Mouse (Mus musculus): ENCODE results near the gene Bcl2l11.
"Not testable (repeated sequence)": the region's sequence is repeated elsewhere in the genome, so short reads cannot be mapped to it uniquely, and the experiment has no call there.

Gene Bcl2l11

DNA sequence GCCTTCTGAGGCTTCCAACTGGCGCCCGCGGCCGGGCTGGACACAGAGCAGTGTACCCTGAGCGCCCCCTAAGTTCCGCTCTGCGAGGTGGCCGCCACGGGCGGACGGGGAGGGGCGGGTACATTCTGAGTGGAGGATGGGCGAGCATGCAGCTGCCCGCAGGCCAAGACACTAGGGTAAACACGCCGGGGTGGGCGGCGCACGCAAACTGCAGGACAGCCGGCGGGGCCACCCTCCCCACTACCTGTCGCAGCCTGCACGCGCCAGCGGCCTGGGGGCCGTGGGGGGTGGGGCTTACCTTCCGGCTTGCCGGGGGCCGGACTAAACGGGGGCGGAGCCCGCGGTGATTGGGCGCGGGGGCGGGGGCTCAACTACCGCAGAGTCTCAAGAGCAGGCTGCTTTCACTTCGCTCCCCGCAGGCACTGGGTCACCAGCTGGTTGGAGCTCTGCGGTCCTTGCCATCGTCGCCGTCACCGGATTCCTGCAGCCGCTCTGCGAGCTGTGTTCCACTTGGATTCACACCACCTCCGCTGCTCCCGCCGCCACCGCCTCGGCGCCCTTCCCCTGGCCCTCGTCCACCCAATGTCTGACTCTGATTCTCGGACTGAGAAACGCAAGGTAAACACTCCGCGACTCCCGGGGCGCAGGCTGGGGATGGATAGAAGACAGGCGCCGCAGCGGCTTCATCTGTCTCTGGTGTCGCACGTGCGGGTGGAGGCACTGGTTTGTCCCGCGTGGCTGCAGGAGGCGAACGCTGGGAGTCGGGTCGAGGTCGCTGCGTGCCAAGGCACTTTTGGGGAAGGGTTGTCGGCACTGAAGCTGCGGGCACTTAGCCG is at the start of gene Bcl2l11:
Bcl2l11 (plus strand) TSS at position 404 of the 836 bp plus-strand sequence.
- DNase-seq, result peak; percentile 98 to 99

DNA sequence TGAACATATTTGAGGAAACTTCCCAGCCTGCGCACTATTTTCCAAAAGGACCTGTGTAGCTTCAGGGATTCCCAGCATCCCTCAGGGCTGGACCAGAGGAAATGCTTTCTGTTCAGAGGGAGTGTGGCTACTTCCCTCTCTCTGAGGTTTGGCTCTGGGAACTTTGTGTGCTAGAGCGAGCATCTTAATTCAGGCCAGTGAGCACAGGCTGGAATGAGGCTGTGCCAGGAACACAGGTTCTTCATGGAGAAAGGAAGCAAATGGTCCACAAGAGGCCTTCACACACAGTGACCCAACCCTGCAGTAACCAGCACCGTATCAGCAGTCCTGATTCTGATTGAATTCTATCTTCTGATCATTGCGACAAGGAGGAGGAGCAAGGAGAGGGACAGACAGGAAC is 48.9 kb upstream of the Bcl2l11 start:
- no peak for DNase-seq

- peak; percentile 44 to 72 for DNase-seq
Measured at GRCm38 (mm10) chr2:128078859-128079258, 47.0 kb upstream of the Bcl2l11 start.

DNA sequence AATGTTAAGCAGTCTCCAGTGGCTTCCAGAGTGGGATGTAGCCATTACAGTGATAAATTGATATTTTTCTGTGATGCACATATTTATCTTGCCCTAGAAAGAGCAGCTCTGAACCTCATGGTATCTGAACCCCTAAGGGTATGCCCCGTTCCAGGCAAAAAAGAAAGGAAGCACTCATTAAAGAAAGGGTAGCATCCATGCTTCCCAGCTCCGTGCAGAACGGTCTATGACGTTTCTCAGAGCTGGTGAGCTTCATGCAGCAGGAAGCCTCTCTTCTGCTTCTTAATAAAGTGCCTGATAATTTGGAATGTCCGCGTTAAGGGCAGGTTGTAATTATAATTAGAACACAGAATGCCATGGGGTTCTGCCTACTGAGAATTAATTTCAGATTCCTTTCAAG is 46.5 kb upstream of the Bcl2l11 start:
- DNase-seq, result no peak

GRCm38 (mm10) chr2:128083844-128084243 is 42.0 kb upstream of the Bcl2l11 start:
- DNase-seq, result no peak

- DNase-seq, result no peak
Measured at GRCm38 (mm10) chr2:128084607-128085006, 41.2 kb upstream of the Bcl2l11 start.

DNA sequence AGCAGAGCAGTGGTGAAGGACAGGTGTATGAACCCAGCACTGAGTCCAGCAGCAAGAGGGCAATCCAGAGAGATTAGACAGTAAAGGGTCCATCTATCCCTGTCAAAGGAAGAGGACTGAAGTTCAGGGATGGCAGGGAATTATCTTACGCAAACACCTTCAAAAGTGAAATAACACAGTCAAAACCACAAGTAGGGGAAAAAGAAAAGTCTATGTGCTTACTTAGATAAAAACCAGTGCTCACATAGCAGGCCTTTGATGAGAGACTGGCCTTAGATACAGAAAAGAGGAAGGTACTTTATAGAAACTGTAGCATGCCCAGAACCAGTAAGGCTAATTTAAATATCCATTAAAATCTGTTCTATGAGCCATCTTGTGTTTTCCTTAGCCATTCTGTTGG is 40.4 kb upstream of the Bcl2l11 start:
- no peak for DNase-seq

DNA sequence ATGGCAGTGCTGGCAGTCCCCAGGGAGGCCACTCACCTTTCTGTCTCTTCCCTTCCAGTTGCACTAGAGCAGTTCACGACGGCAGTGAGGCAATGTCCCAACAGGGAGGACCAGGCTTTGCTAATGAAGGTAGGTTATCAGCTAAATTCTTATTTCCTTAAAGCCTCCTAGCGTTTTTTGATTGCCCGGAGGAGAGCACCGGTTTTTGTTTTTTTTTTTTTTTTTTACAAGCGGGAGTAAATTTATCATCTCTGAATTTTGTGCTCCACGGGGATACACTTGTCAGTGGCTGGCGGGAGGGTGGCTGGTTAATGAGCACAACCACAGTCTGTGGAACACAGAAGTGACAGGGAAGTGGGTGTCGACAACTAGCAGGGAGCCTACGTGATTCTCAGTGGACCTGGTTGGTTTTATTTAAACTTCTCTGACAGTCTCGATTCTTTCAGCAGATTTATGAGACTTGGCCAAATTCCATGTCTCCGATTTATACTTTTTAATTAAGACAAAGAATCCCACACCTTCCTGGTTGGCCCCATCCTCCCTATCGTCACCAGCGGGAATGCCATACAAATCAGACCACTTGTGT is 39.4 kb upstream of the Bcl2l11 start:
- no peak for DNase-seq

GRCm38 (mm10) chr2:128086996-128087526 is 38.8 kb upstream of the Bcl2l11 start:
- no peak for DNase-seq

- DNase-seq, result no peak
Measured at GRCm38 (mm10) chr2:128087798-128088545, 37.9 kb upstream of the Bcl2l11 start.

DNA sequence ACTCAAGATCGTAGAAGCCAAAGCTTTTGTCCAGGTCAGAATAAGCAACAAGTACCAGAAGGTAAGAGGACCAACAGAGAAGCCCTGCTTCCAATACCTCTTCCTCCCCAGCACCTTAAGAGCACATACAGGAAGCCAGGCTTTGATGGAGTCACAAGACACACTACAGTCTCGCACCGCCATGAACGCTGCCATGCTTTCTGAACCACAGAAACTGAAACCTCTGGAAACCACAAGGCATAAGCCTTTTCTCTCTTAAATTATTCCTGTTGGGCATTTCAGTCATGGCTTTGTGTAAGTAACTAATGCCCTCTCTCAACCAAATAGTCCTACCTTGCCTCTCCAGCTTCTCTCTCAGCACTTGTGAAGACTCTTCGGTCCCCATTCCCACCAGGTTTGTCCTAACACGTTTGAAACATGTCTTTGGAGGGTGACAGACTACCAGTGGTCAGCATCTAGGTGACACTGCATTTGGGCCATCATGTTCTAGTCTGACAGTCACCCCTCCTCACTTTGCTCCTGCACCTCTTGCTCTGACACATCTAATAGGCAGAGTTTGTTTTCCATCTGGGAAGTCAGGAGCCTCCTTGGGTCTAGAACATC is 35.5 kb upstream of the Bcl2l11 start:
- DNase-seq, result no peak

DNA sequence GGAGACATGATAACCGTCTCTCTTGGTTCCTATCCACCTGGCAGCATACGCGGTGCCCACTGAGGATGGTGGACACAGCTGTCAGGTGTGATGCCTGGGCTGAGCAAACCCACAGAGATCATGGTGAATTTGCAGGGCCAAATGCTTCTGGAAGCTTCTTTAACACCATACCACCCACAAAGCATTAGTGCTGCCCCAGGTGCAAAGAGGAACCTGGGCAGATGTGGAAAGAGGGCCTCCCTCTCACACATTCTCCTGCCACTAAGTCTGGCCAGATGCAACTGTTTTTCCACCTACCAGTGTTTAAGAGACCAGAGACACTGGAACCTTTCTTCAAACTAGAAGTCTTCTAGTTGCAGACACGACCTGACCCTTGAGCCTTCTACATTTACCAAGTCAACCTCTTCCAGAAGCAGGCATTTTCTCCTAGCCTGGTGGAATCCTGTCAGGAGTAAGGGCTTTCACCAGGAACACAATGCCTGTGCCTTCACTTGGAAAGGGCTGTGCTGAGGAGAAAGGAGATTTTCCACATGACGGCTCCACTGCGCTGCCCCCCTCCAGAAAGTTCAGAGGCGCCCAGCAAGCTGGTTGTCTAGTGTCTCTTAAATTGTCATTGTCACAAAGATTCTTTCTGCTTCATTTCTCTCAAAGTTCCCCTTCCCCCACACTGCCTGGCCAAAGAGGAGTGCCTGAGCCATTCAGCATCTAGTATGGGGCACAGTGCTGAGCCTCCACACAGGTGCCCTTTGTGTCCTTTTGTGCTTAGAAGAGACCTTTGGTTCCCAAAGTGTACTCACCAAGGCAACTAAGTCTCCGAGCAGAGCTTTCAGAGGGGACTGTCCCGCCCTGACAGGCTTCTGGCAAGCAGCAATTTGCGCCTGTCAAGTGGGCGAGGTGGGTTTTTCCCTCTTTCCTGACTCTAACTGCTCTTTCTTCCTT is 34.1 kb upstream of the Bcl2l11 start:
- peak; percentile 54 for DNase-seq

DNA sequence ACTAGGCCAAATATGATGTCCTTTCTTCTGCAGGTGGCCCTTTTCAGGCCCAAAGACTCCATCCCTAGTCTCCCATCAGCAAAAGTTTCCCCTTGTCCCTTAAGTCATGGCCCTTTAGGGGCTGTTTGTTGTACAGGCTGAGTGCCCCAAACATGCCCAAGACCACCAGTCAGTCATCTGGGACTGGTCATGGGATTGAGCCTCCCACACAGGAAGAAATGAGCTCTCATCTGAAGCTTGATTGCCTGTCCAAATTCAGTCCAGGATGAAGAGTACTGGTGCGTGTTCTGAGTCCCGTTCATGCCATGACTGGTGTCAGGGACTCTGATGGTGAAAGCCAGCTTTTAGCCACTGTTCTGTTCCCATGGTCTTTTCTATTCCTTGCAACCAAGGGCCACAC is 33.4 kb upstream of the Bcl2l11 start:
- DNase-seq, result no peak

DNA sequence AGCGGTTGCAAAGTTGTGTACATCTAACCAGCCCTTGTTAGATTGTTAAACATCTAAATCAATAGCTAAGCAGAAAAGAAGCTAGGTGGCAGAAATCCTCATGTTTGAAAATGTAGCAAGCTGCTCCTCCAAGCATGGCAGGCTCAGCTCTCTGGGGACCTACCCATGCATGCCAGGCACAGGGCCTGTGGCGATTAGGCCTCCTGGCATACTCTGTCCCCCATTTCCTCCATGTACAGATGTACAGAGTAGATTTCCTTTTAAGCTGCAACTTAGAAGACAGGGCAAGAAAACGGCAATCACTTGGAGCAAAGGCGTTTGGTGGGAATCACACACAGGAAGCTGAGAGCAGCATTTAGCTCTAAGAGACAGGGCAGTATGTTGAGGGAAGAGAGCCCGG is 31.6 kb upstream of the Bcl2l11 start:
- DNase-seq, result peak in 1 of 2 experiments; percentile 39

GRCm38 (mm10) chr2:128094602-128095001 is 31.2 kb upstream of the Bcl2l11 start:
- DNase-seq, result no peak

- DNase-seq, result peak; percentile 26 to 81
Measured at GRCm38 (mm10) chr2:128095270-128095669, 30.6 kb upstream of the Bcl2l11 start.

GRCm38 (mm10) chr2:128096070-128096469 is 29.8 kb upstream of the Bcl2l11 start:
- DNase-seq, result no peak

DNA sequence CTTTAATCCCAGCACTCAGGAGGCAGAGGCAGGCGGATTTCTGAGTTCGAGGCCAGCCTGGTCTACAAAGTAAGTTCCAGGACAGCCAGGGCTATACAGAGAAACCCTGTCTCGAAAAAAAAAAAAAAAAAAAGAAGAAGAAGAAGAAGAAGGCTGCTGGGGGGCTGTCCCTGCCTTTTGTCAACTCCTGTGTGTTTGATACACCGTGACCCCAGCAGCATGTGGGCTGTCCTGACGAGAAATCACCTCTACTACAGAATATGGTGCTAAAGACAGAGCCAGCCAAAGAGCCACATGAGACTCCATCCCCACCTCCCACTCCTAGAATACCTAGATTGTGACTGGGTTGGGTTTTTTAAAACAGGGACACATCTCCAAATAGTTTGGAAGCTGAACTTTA is 27.7 kb upstream of the Bcl2l11 start:
- not testable (repeated sequence) for DNase-seq

DNA sequence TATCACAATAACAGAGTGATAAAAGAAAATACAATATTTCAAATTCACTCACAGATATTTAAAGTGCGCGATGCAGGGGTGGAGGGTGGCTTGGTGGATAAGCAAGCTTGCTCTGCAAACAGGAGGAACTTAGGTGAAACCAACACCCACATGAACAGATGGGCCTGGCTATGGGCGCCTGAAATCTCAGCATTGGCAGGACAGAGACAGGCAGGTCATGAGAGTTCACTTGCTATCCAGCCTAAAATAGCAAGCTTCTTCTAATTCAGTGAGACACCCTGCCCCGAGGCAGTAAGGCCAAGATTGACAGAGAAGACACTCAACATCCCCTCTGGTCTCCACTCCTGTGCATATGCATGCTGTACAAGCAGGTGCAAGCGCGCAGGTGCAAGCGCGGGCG is 23.8 kb upstream of the Bcl2l11 start:
- DNase-seq, result no peak

- DNase-seq, result no peak
Measured at GRCm38 (mm10) chr2:128104815-128105214, 21.0 kb upstream of the Bcl2l11 start.

DNA sequence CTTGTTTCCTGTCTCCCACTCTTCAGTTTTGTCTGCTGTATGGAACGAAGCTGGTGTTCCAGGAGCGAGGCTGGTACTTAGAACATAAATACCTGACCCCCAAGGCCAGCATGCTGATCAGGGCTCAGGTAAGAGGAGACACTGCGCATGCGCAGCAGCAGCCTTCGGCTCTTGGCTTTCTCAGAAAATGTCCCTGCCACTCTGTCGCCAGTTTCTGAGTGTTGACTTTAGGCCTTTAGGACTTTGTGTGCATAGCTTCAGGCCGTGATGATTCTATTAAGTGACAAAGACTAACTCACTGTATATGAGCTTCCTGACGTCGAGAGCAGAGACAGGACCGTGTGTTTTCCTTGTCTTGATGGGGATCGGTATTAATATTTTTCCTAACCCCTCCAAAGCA is 20.2 kb upstream of the Bcl2l11 start:
- no peak for DNase-seq

DNA sequence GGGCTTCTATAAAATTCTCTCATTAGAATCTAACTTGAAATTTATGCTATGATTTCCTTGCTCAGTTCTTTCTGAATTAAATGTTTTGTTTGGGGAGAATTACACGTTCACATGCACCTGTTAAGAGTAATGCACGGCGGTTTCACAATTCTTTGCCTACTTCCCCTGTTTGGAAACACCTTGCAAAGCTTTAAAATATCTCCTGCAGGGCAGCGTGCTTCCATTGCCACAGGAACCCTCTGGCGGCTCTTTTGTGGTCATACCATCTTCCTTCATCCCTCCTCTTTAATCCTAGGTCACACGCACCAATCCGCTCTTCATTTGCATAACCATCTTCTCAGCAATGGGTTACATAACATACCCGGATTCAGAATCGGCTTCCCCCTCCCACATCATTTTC is 14.3 kb upstream of the Bcl2l11 start:
- DNase-seq, result no peak

All from kidney, postnatal 36 days (tissue).